Mouse (Mus musculus): Measurements from ENCODE around the gene Adamts18.

Adamts18 gene

DNA sequence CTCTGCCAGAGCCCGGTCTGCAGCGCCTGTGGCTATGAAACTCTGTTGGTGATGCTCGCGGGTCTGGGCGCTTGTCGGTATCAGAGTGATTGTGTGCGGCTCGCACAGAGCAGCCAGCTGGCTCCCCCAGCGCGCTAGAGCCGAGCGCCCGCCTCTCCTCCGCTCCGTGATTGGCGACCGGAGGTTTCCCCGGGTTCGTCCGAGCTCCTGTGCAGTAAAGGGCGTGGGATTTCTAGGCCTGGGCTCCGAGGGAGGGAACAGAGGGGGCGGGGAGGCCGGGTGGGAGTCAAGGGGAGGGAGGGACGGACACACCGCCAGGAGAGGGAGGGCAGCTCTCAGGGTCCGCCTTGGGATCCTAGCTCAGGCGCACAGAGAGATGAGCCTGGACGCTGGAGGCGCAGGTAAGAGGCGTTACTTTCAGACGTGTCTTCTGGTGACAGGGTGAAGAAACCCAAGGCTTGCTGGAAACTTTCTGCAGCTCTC, at the start of gene Adamts18:
TSS of gene Adamts18 (minus strand) at position 86 of the 483 bp plus-strand sequence.
- DNase-seq: no peak

DNA sequence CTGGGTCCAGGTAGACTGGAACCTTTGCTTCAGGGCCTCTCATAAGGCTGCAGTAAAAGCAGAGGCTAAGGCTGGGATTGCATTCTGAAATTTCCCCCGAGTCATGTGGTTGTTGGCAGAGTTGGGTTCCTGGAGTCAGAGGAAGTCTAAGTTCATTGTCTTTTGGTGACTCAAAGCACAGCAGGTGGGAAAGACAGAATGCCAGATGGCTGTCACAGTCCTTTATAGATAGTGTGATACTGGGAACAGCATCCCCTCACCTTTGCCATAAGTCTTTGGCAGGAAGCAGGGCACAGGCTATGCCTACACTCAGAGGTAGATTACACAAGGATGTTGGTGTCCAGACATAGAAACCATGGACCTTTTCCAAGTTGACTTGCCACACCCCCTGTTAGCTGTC, 47.9 kb upstream of the Adamts18 start:
- no peak for DNase-seq

DNA sequence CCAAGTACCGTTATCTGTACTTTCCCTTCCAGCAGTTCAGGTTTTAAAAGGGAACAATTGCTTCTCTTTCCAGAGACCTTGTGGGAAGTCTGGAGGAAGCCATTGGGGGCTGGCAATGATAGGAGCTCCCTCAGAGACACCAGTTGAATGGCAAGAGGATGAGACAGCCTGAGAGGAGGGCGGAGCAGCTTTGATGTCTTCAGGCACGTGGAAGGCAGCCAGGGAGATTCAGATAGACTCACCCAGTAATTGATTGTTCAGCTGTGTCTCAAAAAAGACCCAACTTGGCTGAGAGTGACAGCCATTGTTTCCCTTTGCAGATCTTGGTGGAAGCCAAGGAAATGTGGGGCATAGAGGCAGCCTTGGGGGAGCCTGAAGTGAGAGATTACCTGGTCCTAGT, 42.8 kb upstream of the Adamts18 start:
- no peak for DNase-seq

DNA sequence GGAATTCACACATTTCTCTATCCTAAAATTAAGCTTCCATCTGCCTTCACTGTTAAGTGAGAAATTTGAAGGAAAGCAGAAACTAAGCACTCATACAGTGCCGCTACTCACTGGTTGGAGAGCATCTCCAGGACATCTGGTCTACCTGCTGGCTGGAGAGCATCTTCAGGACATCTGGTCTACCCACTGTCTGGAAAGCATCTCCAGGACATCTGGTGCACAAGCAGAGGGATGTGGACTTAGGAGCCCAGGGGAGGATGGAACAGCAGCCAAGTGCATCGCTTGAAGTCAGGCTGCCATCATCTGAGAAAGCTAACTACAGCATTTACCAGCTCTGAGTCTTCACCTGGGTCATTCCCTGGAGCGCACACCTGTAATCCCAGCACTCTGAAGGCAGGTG, 38.0 kb upstream of the Adamts18 start:
- no peak for DNase-seq

DNA sequence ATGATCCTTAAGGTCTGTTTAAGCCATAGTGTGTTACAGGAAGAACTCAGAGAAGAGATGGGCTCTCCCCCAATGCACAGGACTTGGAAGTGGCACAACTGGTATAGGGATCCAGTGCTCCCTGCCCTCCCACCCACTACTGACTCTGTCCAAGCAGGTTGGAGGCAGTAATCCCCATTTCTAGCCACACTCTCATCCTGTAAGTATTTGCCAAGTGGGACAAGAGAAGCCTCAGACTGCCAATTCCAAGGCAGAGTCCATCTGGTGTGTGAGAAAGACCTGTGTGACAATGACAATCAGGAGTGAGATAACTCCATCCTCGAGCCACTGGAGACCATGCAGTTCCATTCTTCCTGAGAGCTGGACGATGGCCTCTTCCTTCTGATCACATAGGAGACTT, 36.6 kb upstream of the Adamts18 start:
- no peak for DNase-seq

DNA sequence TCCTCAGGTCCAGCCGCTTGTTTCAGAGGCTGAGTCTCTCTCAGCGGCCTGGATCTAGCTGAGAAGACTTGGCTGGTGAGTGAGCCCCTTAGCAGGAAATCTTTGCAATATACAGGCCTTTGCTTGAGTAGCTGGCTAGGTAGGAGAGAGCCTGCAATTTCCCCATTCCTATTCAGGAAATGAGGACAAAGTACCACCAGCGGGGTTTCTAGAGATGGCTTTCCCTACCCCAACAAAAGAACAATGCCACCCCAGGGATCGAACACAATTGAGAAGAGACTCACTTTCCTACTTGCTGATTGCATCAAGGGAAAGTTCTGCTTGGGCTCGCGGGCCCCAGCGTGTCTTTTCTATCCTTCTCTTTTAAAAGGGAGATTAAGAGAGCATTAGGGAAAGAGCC, 35.5 kb upstream of the Adamts18 start:
- no peak for DNase-seq

DNA sequence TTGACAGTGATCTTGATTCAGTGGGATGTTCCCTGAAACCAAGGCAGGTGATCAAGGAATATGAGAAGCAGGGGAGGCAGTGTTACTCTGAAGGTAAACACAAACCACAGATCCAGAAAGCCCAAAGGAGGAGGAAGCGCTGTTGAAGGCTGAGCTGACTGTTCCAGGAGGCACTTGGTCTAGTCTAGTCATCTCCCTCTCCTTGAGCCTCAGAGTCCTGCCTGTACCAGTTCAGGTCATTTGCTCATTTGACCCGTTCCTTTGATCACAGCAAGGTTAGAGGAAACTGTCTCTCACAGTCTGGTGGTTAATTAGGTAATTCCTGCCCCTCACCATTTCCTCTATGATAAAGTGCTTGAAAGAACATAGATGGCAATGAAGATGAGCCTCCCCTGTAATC, 34.0 kb upstream of the Adamts18 start:
- DNase-seq: no peak

DNA sequence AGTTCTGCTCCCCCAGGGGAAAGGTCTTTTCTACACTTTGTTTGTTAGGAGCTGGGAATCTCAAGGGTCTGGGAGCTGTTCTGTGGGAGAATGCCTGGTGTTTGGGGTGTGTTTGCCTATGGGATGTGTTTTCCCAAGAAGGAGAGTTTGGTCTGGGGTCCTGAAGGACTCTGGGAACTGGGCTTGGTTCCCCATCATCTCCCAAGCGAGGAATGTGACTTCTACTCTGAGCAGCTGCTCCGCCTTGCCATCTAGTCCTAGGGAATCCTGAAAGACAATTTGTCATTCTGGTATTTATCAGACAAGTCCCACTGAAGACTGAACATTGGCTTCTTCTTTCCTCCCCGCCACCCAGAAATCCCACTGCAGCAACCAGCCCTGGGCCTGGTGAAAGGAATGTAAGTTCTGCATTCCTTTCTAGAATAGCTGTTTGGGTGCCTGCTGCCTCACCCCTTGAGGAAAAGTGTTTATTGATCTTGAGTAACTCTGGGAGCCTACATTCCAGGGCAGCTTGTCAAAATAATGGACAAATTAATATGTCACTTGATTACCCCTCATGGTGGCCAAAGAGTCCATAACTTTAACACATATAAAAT, 30.0 kb upstream of the Adamts18 start:
- DNase-seq: no peak

DNA sequence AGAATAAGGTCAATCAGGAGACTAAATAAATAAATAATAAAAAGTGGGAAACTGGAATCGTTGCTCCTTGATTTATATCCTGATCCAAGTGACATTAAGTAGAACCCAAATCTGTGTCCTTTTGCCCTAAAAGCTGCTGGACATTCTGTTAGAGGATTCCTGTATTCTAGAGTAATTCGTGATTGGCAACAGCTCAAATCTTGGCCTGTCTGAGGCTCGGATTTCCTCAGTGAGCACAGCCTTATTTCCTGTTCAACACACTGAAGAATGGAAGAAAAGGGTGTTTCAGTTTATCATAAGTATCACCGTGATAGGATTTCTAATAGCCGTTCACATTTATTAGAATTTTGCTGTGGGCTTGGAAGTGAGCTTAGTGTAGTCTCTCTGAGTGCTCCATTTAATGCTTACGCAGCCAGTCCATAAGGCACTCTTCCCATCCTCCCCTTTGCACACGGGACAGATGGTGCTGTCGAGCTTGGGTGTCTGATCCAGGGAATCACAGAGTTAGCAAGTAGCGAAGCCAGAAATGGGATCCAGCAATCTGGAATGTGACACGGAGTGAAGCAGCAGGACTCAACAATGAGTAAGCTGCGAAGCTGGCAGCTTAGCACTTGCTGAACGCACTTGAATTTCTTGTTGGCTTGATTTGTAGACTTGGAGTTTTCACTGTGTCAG, 25.0 kb upstream of the Adamts18 start:
- no peak for DNase-seq

DNA sequence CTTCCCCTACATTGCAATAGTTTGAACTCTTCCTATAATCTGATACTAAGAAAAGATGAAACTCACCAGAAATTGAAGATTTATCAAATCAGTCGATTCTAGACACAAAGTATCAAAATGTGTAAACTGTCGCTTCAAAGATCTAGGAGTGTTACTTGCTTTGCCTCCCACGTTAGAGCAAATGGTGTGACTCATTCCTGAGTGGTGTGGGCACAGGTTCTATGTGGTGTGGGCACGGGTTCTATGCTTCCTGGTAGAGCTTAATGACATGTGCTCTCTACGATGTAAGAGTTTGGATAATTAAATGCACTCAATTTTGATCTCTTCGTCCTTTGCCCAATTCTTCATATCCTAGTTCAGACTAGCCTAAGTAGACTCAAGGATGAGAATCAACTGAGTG, 23.9 kb upstream of the Adamts18 start:
- DNase-seq: no peak

DNA sequence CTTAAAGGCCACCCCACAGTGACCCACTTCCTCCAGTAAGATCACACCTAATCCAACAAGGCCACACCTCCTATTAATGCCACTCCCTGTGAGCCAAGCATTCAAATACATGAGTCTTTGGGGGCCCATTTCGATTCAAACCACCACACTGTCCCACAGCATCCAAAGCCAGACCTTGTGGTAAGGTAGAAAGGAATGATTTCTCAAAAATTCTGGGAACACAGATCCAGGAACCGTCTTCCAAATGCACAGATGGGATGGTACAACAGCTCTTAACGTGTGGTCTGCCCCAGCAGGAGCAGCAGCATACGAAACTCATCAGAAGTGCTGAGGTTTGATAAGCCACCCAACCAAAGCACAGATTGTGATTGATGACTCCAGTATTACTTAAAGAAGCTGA, 18.0 kb upstream of the Adamts18 start:
- no peak for DNase-seq

DNA sequence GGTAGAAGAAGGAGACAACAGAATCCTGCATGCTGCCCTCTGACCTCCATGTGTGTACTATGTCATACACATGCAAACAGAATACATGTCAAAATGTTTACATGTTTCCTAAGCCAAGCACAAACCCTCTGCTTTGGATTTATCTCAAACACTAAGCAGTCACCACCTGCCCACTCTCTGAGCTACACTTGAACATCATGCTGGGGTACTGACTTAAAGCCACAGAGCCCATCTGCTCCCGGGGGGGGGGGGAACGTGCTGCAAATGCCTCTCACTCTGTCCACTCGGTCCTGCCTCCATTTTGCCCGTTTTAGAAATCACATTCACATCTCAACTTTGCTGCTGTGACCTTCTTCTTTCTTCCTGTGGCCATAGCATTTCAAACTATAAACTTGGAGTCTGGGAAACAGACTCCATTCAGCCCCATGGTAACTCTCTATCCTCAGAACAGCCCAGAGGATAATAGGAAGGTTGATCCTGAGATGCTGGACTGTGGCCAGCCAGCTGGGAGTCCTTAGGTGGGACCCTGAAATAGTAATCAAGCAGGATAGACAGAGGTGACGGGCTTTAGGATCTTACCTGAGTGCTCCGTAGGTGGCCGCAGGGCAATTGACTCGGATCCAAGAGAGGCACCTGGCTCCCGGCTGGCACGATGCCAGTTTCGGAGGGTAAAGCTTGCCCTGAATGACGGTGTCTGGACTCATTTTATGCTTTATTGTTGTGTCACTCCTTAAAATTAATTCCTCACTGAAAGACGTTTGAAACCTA, 17.0 kb upstream of the Adamts18 start:
- no peak for DNase-seq

DNA sequence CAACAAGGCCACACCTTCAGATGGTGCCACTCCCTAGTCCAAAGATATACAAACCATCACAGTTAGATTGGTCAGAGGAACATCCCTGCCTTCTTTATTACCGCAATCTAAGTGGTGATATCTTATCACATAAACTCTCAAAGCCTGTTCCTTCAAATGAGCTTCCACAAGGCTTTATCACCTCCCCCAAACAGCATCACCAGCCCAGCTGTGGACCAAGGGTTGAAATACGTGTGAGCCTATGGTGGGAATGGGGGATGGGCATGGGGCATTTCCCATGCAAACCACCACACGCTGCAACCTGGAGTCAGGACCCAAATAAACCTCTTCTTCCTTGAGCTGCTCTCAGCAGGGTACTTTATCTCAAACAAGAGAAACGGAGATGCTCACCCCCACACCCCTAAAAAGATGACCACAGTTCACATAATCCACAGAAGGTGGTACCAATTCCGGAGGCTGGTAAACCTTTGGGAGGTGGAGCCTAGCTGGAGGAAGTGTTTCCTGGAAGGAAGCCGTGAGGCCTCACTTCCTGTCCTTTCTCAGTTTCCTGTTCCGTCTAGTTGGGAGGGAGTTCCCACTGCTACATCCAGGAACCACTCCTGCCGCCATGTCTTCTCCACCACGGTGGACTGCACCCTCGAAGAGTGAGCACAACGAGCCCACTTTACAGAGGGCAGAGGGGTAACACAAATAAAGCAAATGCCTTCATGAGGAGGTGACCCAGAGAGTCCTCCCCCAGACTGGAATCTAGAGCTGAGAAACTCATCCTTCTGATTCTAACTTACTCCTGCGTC, 11.5 kb upstream of the Adamts18 start:
- no peak for DNase-seq

DNA sequence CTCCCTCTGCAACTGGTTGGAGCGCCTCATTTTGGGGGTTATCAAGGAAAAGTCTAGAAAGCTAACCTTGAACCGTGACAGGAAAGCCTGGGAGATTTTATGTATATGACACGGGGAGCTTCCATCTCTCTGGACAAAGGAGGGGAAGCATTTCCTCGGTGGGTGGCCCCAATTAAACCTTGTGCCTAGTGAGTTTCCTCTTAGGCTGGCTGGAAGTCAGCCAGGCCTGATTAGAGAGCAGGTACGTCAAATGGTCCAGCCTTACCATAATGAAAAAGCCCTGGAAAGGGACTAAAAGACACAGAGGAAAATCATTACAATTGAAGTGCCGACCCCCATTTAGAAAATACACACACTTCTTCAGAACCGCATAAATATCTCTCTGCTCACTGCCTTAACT, 10.3 kb upstream of the Adamts18 start:
- no peak for DNase-seq

DNA sequence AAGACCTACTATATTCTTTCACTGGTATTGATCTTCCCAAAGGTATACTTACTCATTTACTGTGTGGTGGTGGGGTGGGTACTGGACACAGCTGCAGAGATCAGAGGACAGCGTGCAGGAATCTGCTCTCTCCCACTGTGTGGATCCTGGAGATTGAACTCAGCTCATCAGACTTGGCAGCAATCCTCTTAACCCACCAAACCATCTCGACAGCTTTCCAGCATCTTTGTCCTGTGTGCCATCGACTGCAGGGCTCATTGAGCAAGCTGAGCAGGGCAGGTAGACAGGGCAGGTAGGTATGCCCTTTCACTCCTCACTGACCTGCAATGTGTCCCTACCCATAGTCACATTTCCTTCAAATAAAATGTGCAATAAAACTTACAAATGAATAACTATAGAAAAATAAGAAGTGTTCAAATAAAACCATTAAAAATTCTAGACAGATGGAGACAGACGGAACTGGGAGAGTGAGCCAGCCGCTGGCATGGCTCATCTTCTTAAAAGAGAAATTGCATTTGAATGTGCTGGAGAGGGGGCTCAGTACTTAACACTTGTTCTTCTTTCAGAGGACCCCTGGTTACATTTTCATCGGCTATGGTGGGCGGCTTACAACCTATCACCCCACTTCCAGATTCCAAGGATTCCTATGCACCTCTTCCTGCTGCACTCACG, 6.2 kb upstream of the Adamts18 start:
- no peak for DNase-seq

DNA sequence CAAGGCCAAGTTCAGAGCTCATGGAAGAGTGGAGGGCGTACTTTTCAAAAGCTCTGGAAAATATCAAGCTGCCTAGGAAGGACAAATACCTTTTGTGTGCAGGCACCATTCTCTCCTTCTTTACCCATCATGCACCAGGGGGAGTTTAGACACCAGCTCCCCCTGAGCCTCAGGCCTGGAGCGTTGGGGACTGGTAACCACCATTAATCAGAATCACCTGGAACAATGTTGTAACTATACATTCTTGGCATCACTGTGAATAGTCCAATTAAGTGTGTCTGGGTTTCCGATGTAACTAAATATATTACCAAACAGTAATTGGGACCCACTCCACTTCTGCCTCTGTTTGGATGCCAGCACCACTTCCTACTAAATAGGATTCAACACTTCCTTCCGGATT, 5.2 kb upstream of the Adamts18 start:
- DNase-seq: no peak

DNA sequence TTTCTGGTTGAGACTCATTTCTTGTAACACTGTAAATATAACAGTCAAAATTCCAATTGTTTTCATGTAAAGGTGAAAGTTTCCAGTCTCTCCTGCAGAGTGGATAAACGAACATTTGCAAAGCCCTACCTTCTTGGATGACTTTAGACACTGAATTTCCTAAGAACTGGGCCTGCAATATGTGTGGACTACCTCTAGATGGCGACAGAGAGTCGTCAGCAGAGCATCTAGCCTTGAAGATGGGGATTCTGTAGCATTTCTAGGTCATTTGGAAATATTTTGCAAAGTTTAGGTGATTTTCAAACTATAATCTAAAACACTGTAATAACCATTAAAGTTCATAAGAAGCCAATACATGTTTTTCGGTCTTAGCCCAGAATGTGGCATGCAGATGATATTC, 3.1 kb upstream of the Adamts18 start:
- no peak for DNase-seq

DNA sequence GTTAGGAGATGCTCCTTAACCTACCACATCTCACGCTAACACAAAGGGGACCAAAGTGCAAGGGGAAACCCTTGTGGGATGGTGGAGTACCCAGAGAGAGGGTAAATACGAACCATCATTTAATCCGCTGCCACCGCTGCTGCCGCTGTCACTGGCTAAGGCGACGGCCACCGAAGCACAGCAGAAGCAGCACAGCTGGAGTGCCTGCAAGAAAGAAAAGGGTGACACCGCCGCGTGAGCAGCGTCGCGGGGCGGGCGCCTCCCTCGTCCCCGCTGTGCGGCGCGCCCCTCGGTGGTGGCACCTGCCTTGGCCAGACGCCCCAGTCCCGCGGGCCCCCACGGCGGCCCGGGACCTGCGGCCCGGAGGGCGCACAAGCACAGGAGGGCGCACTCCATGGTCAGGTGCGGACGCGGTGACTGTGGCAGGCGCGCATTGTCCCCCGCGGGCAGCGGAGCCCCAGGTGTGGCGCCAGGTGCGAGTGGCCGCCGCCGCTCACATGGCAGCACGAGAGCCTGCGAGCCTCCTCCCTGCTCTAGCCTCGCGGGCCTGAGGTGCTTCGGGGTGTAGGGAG, 371 bp downstream of the Adamts18 start:
- DNase-seq: no peak

DNA sequence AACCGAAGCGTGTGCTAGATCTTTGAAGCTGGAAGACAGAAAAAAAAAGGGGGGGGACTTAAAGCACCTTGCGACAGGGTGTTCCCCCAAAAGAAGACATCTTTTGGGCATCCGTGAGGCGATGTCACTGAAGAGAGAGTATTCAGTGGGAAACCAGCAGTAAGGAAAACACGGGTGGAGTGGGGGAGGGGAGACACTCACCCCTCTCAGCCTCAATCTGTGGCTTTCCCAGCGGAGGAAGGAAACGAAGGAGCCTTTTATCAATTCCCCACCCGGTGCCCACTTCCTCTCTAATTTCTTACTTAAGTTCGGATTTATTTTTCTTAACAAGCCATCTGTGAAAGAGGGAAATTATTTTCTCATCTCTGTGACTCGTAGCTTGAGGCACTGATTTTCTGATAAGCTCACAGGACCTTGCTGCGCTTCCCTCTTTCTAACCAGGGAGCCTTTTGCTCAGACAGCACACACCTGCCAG, 895 bp downstream of the Adamts18 start:
- DNase-seq: no peak

DNA sequence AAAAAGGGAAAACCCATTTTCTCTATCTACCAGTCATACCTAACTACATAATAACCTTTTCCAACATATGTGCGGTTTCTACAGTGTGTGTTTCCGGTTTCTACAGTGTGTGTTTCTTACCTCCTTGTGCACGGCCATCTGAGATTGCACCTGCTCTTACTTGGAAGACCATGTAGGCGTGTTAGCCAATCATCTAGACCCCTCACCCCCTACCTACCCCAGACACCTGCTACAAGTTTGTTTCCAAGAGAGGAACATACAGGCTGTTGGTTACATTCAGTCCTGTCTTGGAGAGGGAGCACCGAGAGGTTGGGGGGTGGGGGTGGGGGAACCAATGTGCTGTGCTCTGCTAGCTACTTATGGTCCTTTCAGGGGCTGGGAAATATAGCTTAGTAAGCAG, 1.9 kb downstream of the Adamts18 start:
- DNase-seq: no peak

DNA sequence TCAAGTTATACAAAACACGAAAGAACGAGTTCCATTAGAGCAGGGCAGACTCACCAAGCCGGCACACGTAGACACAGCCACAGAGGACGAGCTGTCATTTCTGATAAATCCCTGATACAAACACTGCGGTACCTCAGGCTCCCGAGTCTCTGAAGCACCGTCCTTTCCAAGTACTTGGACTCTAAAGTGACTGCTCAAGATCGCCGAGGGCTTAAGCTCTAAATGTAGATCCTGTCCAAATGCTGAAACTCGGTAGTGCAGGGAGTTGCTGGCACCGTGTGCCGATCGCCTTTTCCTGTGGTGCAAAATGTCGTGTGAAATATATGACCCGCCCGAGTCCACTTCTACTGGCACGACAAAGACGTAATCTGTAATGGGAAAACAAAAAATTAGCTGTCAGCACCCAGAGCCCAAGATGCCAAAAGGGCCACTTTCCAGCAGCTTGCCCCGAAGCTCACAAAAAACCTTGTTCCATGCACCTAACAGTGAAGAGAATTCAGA, 3.7 kb downstream of the Adamts18 start:
- no peak for DNase-seq

DNA sequence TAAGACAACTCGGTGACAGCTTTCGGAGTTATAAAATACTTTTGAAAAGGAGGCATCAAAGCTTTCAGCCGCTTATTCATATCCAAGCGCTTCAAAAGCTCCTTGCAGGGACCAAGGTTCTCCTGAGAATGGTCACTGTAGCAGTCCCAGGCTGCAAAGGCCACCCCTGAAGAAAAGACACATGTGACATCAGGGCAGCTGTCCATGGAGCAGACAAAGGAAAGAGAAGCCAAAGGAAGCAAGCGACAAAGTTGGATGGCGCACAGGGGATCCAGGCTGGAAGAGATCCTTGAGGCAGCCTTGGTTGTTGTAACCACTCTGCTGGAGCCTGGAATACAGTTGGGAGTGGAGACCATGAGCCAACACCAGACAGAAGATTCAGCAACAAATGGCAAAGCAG, 10.3 kb downstream of the Adamts18 start:
- no peak for DNase-seq
